Mouse (Mus musculus) cerebellum, adult 18-20 months (tissue): ENCODE results near the gene Faxc.

Experiments
- DNase-seq, 2 experiments: peaks; one replicate each; pipeline ENCODE4 v3.0.0; 2021

Gene Faxc

GRCm38 (mm10) chr4:21930971-21931771 lies at the start of gene Faxc:
Gene Faxc, plus strand, starts transcription at chr4:21931329.
- DNase-seq, result peak; percentile 79 to 84

DNA sequence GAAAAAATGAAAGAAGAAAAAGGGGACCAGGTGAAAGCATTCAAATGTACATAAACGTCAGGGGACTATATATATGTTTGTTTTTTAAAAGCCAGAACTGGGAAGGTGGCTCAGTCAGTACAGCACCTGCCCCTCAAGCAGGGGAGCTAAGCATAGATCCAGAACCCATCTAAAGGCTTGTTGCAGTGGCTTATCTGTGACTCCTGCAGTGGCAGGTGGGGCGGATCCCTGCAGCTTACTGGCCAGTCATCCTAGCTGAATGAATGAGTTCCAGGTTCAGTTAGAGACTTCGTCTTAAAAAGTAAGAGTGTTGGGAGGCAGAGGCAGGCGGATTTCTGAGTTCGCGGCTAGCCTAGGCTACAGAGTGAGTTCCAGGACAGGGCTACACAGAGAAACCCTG lies 48.3 kb upstream of the Faxc start:
- DNase-seq, result no peak

- no peak for DNase-seq
Measured at GRCm38 (mm10) chr4:21885831-21886230, 45.3 kb upstream of the Faxc start.

DNA sequence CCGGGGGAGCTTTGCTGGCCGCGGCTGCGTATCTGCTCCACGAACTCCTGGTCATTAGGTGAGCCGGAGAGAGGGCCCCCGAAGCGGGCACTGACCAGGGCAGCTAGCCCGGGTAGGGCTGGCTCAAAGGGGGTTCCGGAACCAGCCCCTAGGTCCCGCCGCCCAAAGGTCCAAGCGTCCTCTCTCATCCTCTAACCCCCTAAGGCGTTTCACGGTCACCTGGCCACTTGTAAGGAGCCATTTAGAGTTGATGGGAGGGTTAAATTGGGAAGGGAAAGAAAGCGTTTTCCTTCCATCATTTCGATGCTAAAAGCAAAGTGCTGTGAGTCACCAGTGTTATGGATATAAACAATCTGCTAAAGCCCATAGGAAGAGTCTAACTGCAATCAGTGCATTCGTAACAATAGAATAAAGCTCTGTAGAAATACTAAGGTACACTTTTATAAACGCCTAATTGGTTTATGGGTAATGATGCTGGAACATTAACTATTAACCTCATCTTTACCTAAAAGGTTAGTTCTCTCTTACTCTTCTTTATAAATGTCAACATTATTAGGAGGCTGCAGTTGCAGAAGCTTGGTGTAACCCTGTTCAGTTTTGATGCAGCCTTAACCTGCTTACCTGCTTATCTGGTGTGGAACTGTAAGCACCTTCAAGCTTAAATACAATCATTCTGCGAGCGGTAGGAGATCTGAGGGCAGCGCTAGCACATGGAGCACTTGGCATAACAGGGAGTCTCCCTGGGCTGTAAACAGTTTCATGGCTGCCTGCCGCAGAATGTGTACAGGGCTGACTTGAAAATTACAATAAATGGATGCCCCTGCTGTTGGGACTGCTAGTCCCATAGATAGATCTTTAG lies 872 bp downstream of the Faxc start:
- peak; percentile 46 to 49 for DNase-seq

GRCm38 (mm10) chr4:21935378-21935777 lies 4.2 kb downstream of the Faxc start:
- DNase-seq, result no peak

DNA sequence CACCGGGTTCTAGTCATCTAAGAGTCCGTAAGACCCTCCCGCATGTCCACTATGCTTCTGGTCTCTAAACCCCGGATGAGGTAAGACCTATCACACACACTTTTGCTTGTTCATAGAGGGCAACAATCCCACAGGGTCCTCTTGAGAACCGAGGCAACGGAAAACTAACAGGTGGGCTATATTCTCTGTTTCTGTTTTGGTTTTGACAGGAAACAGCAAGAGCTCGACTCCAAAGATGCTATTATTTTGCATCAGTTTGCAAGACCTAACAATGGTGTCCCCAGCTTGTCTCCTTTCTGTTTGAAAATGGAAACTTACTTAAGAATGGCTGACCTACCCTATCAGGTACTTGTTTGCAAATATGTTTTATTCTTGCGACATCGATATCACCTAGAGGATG lies 5.3 kb downstream of the Faxc start:
- DNase-seq, result no peak

DNA sequence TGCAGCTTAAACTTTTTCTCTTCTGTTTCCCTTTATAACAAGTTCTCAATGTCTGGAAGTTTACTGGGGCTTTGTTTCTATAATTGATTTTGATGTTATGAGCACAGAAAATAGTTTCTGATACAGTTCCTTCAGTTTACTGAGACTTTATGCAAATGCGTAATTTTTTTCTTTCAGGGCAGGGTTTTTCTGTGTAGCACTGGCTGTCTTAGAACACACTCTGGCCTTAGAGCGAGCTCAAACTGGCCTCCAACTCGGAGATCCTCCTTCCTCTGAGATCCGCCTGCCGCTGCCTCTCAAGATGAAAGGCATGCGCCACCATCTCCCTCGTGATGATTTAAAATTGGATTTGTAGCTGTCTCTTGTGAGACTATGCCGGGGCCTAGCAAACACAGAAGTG lies 6.8 kb downstream of the Faxc start:
- DNase-seq, result no peak

GRCm38 (mm10) chr4:21944672-21945071 lies 13.5 kb downstream of the Faxc start:
- no peak for DNase-seq

GRCm38 (mm10) chr4:21951444-21951843 lies 20.3 kb downstream of the Faxc start:
- peak; percentile 56 to 61 for DNase-seq

DNA sequence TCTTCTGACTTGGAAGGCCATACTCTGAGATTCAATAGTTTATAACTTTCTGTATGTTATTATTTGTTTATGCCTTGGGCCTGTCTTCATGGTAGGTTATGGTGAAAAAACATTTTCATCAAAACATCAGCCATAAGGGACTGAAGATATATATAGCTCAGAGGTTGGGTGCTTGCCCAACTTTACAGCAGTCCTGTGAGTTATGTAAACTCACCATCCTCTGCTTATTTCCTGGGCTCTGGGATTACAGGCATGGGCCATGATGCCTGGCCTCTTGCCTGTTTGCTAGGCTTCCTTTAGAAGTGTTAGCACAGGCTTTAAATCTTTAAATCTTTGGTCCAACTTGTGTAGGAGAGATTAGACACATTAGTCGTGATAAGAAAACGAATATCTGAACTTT lies 21.1 kb downstream of the Faxc start:
- no peak for DNase-seq

DNA sequence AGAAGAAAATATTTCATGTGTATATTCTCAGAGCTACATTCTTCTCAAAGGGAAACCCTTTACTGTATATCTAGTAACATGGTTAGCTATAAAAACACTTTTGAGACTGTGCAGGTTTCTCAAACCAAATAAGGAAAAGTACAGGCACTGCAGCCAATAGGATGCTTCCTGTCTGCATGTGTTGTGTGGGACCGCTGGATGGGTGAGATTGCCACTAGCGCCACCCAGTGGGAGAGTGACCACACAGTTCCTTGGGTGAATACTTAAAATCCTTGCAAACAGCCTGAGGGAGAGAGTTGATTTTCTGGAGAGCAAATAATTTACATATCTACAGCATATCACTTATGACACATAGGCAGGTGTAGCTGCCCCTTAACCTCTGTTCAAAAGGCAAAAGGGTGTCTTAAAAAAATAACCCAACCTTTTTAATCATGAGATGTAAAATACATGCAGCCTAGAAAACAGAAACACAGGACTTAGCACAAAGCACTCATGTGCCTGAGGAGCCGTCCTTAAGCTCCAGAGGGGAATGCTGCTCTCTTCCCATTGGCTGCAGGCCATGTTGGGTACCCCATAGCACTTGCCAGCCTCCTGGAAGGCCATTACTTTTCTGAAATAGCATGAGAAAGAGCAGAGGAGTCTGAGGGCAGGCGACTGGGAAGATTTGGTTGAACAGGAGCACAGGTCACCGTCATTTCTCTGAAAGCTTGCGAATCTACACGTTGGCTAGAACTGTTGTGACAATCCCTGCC lies 26.6 kb downstream of the Faxc start:
- peak; percentile 41 to 46 for DNase-seq

- DNase-seq, result no peak
Measured at GRCm38 (mm10) chr4:21971949-21972348, 40.8 kb downstream of the Faxc start.

- DNase-seq, result peak; percentile 60 to 61
Measured at GRCm38 (mm10) chr4:21974126-21974525, 43.0 kb downstream of the Faxc start.

- DNase-seq, result no peak
Measured at GRCm38 (mm10) chr4:21980471-21980870, 49.3 kb downstream of the Faxc start.

- no peak for DNase-seq
Measured at GRCm38 (mm10) chr4:21982449-21982848, 51.3 kb downstream of the Faxc start.

DNA sequence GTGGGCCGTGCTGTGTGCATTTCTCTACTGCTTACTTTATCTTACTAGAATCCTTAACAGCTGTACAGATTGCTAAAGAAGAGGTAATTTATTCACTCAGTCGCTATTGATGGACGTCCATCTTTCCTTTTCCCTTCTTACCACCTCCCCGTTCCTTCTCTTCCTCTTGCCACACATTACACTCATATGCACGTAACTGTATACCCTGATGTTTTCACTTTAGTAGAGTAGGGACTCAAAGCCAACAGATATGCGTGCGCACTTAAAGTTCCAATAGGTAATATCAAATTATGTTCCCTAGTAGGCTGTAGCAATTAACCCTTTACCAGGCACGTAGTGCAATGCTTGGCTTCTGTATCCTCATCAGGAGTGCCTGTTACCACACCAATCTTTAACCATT lies 55.7 kb downstream of the Faxc start:
- DNase-seq, result no peak

- no peak for DNase-seq
Measured at GRCm38 (mm10) chr4:21987460-21987859, 56.3 kb downstream of the Faxc start.

DNA sequence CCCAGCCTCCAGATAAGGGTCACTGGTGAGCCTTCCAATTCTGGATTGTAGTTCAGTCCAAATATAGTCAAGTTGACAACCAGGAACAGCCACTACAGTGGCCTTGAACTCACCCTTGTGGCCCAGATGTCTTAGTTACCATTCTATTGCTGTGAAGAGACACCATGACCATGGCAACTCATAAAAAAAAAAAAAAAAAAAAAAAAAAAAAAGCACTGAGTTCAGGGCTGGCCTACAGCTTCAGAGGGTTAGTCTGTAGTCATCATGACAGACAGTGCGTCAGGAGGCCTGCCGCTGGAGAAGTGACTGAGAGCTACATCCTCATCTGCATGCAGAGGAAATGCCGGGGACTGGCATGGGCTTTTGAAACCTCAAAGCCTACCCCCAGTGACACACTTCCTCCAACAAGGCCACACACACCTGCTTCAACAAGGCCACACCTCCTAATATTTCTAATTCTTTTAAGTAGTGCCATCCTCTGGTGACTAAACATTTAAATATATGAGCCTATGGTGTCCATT lies 58.5 kb downstream of the Faxc start:
- no peak for DNase-seq

GRCm38 (mm10) chr4:21990580-21991235 lies 59.6 kb downstream of the Faxc start:
- no peak for DNase-seq

DNA sequence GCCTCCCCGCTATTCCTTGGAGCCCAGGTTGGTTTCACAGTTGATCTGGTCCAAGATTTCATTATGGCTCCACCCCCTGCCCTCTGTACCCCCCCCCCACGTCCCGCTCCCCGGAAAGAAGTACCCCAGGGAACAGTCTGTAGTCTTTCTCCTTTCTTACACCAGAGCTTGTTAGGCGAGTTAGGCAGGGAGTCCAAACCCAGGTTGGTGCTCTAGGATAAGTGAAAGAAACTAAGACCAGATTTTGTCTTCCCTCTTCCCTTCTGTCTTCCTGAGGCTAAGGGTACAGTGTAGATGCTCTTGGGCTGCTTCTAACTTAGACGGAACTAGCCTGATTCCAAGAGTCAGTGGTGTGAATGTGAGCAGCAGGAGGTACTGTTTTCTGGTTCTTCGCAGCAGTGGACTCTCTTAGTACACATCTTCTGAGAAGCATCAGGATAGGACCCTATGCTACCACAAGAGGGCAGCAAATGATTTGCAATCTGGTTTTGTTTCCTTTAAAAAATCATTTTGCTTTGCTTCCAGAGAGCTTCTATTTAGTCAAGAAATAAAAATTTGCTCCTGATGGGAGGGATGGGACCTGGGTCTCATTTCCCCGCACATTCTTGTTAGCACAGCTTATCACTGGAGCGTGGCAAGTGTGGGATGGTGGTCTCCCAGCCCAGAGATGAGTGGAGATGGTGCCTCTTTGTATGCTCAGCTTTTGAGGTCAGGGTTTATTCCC lies 86.7 kb downstream of the Faxc start:
- peak; percentile 39 to 43 for DNase-seq

DNA sequence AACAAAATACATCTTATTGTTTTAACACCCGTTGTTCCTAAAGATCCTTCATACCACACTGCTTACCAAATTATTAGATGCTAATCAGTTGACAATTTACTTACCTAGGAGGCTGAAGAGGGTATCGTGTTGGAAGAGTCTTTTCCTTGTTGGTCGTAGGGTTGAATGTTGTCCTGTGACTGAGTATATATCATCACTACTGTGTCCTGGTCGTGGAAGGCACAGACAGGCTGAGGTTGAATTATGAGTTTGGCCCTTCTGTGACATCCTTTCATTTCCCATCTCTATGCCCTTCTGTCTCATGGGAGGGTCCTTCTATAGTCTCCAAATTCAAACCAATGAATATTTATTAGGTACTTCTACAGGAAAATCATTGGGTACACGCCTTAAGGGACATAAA lies 87.3 kb downstream of the Faxc start:
- no peak for DNase-seq

DNA sequence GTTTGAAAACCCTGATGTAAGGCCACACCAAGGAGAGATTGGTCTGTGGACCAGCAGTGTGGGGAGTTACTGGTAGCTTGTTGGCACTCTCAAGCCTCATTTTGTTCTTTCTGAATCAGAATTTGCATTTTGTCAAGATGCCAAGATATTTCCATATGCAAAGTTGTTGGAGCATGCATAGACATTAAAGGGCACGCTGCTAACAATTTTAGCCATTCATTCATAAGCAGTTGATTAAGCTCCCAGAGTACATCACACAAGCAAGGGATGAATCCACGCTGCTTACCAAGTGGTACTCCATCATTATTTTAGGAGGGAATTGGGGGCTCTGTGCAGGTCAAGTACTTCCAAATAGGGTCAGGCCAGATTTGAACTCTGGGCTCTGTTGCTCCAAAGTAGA lies 98.8 kb downstream of the Faxc start:
- DNase-seq, result no peak
